Comparison of ENCODE assay signal across 12 mouse cellular contexts in the genomic region with DNA sequence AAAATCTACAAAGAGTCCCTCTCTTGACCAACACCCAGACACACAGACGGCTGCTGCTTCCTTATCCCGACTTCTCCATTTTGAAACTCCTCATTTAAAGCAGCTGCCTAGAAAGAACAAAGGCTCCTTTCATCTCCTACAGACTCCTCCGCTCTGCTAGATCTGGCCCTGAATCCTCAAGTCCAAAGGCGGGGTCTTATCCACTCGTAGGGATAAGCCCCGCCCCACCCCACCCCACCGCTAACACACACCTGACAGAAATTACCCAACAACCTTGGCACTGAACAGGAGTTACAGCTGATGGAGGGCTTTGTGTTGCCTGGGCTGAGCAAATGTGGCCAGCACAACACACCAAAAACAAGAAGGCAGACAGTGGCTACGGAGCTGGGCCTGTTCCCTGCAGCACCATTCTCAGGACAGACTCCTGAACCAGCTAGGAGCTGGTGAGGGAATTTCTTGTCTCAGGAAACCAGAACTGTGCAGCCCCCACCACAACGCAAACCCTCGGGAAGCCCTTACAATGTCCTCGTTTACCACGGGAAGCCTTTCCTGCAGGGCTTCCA. TPM values are rescaled to one million over a fixed set of nuclear protein-coding genes. Genes with fewer than 3 reads are reported as not detected.
A peak's percentile ranks its signal among the peaks of the same experiment; 100 is the strongest.
DNase-seq lines count a peak whose midpoint lies in the region; ATAC-seq lines count a peak whose summit lies in the region.
"Had no signal": no experiment of that assay in that cellular context is flagged by ENCODE, and none has a peak within 500 bp of the region (broad histone marks: within the 10 kb centered on the region; RNA-seq: fewer than 3 reads in every experiment).

No protein-coding gene starts in this region.

- no peak overlapping the region for H3K4me2 ChIP-seq in heart, embryonic 13.5 days
- H3K4me2 ChIP-seq in hindbrain, embryonic 12.5 days (replicated peaks): no peak overlapping the region
- H3K4me2 ChIP-seq in midbrain, embryonic 14.5 days (ENCODE audit: low read length): no peak overlapping the region

- H3K4me3 ChIP-seq in heart, embryonic 13.5 days: no peak overlapping the region
- H3K4me3 ChIP-seq in embryonic facial prominence, embryonic 10.5 days: no peak overlapping the region
- no peak overlapping the region for H3K4me3 ChIP-seq in hindbrain, embryonic 12.5 days
- no peak overlapping the region for H3K4me3 ChIP-seq in midbrain, embryonic 14.5 days (replicated peaks; ENCODE audit: low read depth, low read length)

- WGBS in heart, embryonic 13.5 days: 71% methylated on average over 12 of the region's 12 CpGs
- WGBS in embryonic facial prominence, embryonic 10.5 days: 50% methylated on average over 12 of the region's 12 CpGs
- 54% methylated on average over 12 of the region's 12 CpGs for WGBS in hindbrain, embryonic 12.5 days
- 54% methylated on average over 12 of the region's 12 CpGs for WGBS in midbrain, embryonic 14.5 days

- H3K36me3 ChIP-seq in heart, embryonic 13.5 days: peaks cover 74% of the 10 kb centered on the region
- H3K36me3 ChIP-seq in embryonic facial prominence, embryonic 10.5 days (replicated peaks): peaks cover 79% of the 10 kb centered on the region
- H3K36me3 ChIP-seq in hindbrain, embryonic 12.5 days: peaks cover 29% of the 10 kb centered on the region
- peaks cover 24% of the 10 kb centered on the region for H3K36me3 ChIP-seq in midbrain, embryonic 14.5 days (ENCODE audit: control insufficient read depth, insufficient read depth, low read length)

- peak overlapping the region; percentile 53; the same call in 1 of the 2 replicates for H3K27ac ChIP-seq in heart, embryonic 13.5 days (replicated peaks)
- peak overlapping the region; percentile 74 for H3K27ac ChIP-seq in embryonic facial prominence, embryonic 10.5 days (replicated peaks)
- H3K27ac ChIP-seq in hindbrain, embryonic 12.5 days: peak overlapping the region; percentile 30
- H3K27ac ChIP-seq in midbrain, embryonic 14.5 days (replicated peaks; ENCODE audit: low read depth, low read length): peak overlapping the region; percentile 57

- no peak for ATAC-seq in heart, embryonic 13.5 days (ENCODE audit: extremely low read depth, insufficient number of reproducible peaks, low FRiP score, low TSS enrichment)
- peak; percentile 67 for ATAC-seq in hindbrain, embryonic 12.5 days (ENCODE audit: low FRiP score)
- ATAC-seq in midbrain, embryonic 14.5 days (ENCODE audit: low FRiP score, low TSS enrichment): peak; percentile 57; the same call in 1 of the 2 replicates

- peaks cover 10% of the 10 kb centered on the region; the same call in 1 of the 2 replicates for H3K4me1 ChIP-seq in heart, embryonic 13.5 days
- peaks cover 8% of the 10 kb centered on the region for H3K4me1 ChIP-seq in embryonic facial prominence, embryonic 10.5 days
- peaks cover 3% of the 10 kb centered on the region; the same call in 1 of the 2 replicates for H3K4me1 ChIP-seq in hindbrain, embryonic 12.5 days
- peaks cover 5% of the 10 kb centered on the region; the same call in 1 of the 2 replicates for H3K4me1 ChIP-seq in midbrain, embryonic 14.5 days (ENCODE audit: control insufficient read depth, insufficient read depth, low read length)

- H3K27me3 ChIP-seq in heart, embryonic 13.5 days (replicated peaks): no peaks in the 10 kb centered on the region
- no peaks in the 10 kb centered on the region for H3K27me3 ChIP-seq in embryonic facial prominence, embryonic 10.5 days (replicated peaks; ENCODE audit: low read depth, poor library complexity, severe bottlenecking)
- no peaks in the 10 kb centered on the region for H3K27me3 ChIP-seq in hindbrain, embryonic 12.5 days
- no peaks in the 10 kb centered on the region for H3K27me3 ChIP-seq in midbrain, embryonic 14.5 days (ENCODE audit: control insufficient read depth, insufficient read depth, low read length)

- H3K9me3 ChIP-seq in heart, embryonic 13.5 days: no peaks in the 10 kb centered on the region
- H3K9me3 ChIP-seq in embryonic facial prominence, embryonic 10.5 days: no peaks in the 10 kb centered on the region
- H3K9me3 ChIP-seq in hindbrain, embryonic 12.5 days (replicated peaks): no peaks in the 10 kb centered on the region
- H3K9me3 ChIP-seq in midbrain, embryonic 14.5 days (ENCODE audit: control insufficient read depth, low read length): no peaks in the 10 kb centered on the region

- H3K9ac ChIP-seq in heart, embryonic 13.5 days: no peak overlapping the region
- no peak overlapping the region for H3K9ac ChIP-seq in hindbrain, embryonic 12.5 days
- H3K9ac ChIP-seq in midbrain, embryonic 14.5 days (replicated peaks; ENCODE audit: low read length): no peak overlapping the region

- DNase-seq in heart, adult 9 months (ENCODE audit: low spot score in 2 of 2): no peak
- DNase-seq in embryonic facial prominence, embryonic 10.5 days (ENCODE audit: low spot score): peak; percentile 50
- peak; percentile 61 for DNase-seq in midbrain, embryonic 14.5 days
- no peak for DNase-seq in gastrocnemius, adult 18-20 months (ENCODE audit: low spot score)
- no peak for DNase-seq in cerebellum, postnatal 25 days
- DNase-seq in gastrocnemius, postnatal 10 days: no peak

RNA-seq across cellular contexts. Expression of gene Xpo4, which starts 36.8 kb away (rescaled TPM):
- 12.0 TPM in 2 replicates for polyA plus RNA-seq in heart, embryonic 13.5 days (2015; fragmentation: Nextera tagmentation; extraction: Ambion mirVana)
- polyA plus RNA-seq in embryonic facial prominence, embryonic 10.5 days (2016; fragmentation: Nextera tagmentation; extraction: Ambion mirVana): 30.0 and 32.9 TPM in 2 replicates
- 24.4 and 24.8 TPM in 2 replicates for polyA plus RNA-seq in hindbrain, embryonic 12.5 days (2016; fragmentation: Nextera tagmentation; extraction: Ambion mirVana)
- 13.5 and 18.7 TPM in 2 replicates for polyA plus RNA-seq in midbrain, embryonic 14.5 days (2014; fragmentation: Nextera tagmentation; extraction: Ambion mirVana)
- 10 to 100 TPM; 10.1 to 10.9 TPM for total RNA-seq in gastrocnemius, adult 18-20 months (2021)
- 10 to 100 TPM; 12.3 to 17.0 TPM for total RNA-seq in gastrocnemius, postnatal 10 days (2021)

RNA-seq across cellular contexts. Expression of gene Gm49361, which starts 43.9 kb away (rescaled TPM):
- polyA plus RNA-seq in heart, embryonic 13.5 days (2015; fragmentation: Nextera tagmentation; extraction: Ambion mirVana): not detected in 2 replicates
- not detected in 2 replicates for polyA plus RNA-seq in embryonic facial prominence, embryonic 10.5 days (2016; fragmentation: Nextera tagmentation; extraction: Ambion mirVana)
- not detected in 2 replicates for polyA plus RNA-seq in hindbrain, embryonic 12.5 days (2016; fragmentation: Nextera tagmentation; extraction: Ambion mirVana)
- polyA plus RNA-seq in midbrain, embryonic 14.5 days (2014; fragmentation: Nextera tagmentation; extraction: Ambion mirVana): not detected in 2 replicates
- total RNA-seq in gastrocnemius, adult 18-20 months (2021): under 1 TPM; 0.96 to 1.00 TPM
- not detected for total RNA-seq in gastrocnemius, postnatal 10 days (2021)
- total RNA-seq: hematopoietic stem cell, adult 5-6 weeks; neutrophil, adult 5-6 weeks had no signal
- polyA plus RNA-seq: C2C12; limb, embryonic 11.5 days had no signal

RNA-seq across cellular contexts. Expression of gene Lats2, which starts 56.2 kb away (rescaled TPM):
- 21.2 and 21.7 TPM in 2 replicates for polyA plus RNA-seq in heart, embryonic 13.5 days (2015; fragmentation: Nextera tagmentation; extraction: Ambion mirVana)
- polyA plus RNA-seq in embryonic facial prominence, embryonic 10.5 days (2016; fragmentation: Nextera tagmentation; extraction: Ambion mirVana): 18.6 and 20.5 TPM in 2 replicates
- 21.3 and 23.9 TPM in 2 replicates for polyA plus RNA-seq in hindbrain, embryonic 12.5 days (2016; fragmentation: Nextera tagmentation; extraction: Ambion mirVana)
- polyA plus RNA-seq in midbrain, embryonic 14.5 days (2014; fragmentation: Nextera tagmentation; extraction: Ambion mirVana): 5.4 and 7.1 TPM in 2 replicates
- total RNA-seq in gastrocnemius, adult 18-20 months (2021): 10 to 100 TPM; 18.4 to 18.9 TPM
- 10 to 100 TPM; 21.7 to 26.7 TPM for total RNA-seq in gastrocnemius, postnatal 10 days (2021)

Comparison
In these comparisons a context has a peak if more than half of its experiments do, and no peak if none do; other contexts are left out.
1. DNase-seq: peak in embryonic facial prominence, embryonic 10.5 days (single experiment) and midbrain, embryonic 14.5 days (single experiment); none in heart, adult 9 months (0 of 2), gastrocnemius, adult 18-20 months (single experiment), cerebellum, postnatal 25 days (0 of 2) and gastrocnemius, postnatal 10 days (single experiment).
2. Peak in every context shown above with its lines, with median percentiles within 50 percentile points of each other: H3K27ac ChIP-seq.